Mouse (Mus musculus) gastrocnemius, postnatal 25 days (tissue): Measurements from ENCODE around the gene Galnt15. TPM values are rescaled to one million over a fixed set of nuclear protein-coding genes. Genes with fewer than 3 reads are reported as not detected.

Experiments used
- DNase-seq: peaks from one replicate; pipeline ENCODE4 v3.0.0; 2022
- total RNA-seq, 2 experiments: library from RNA; stranded (reverse); gene quantifications; 1 replicate in 1 of 2; 2 replicates in 1 of 2; pipeline ENCODE4 v1.2.3; 2021

The Galnt15 gene
- total RNA-seq, 2 experiments from 2014 or later, result 3.2 to 6.9 TPM

- DNase-seq, result peak; percentile 33
These were observed 3.7 kb downstream of the Galnt15 start for GRCm38 (mm10) chr14:32032522-32032921.

- DNase-seq, result no peak
These were observed 7.7 kb downstream of the Galnt15 start for GRCm38 (mm10) chr14:32036482-32036881.

- DNase-seq, result no peak
These were observed 9.0 kb downstream of the Galnt15 start for GRCm38 (mm10) chr14:32037661-32038252.

GRCm38 (mm10) chr14:32042108-32042507, 13.3 kb downstream of the Galnt15 start:
- no peak for DNase-seq

GRCm38 (mm10) chr14:32046357-32046756, 17.6 kb downstream of the Galnt15 start:
- no peak for DNase-seq

- DNase-seq, result no peak
These were observed 21.4 kb downstream of the Galnt15 start for GRCm38 (mm10) chr14:32050171-32050570.

GRCm38 (mm10) chr14:32053895-32054294, 25.1 kb downstream of the Galnt15 start:
- DNase-seq, result no peak

GRCm38 (mm10) chr14:32054788-32055187, 26.0 kb downstream of the Galnt15 start:
- DNase-seq, result no peak

- no peak for DNase-seq
These were observed 27.0 kb downstream of the Galnt15 start for GRCm38 (mm10) chr14:32055781-32056180.

GRCm38 (mm10) chr14:32056675-32057074, 27.9 kb downstream of the Galnt15 start:
- no peak for DNase-seq

GRCm38 (mm10) chr14:32057664-32058063, 28.9 kb downstream of the Galnt15 start:
- no peak for DNase-seq

- no peak for DNase-seq
These were observed 32.6 kb downstream of the Galnt15 start for GRCm38 (mm10) chr14:32061398-32061797.

GRCm38 (mm10) chr14:32072807-32073206, 44.0 kb downstream of the Galnt15 start:
- no peak for DNase-seq

GRCm38 (mm10) chr14:32073211-32073685, 44.5 kb downstream of the Galnt15 start:
- DNase-seq, result peak; percentile 48

- peak; percentile 50 for DNase-seq
These were observed 45.1 kb downstream of the Galnt15 start for GRCm38 (mm10) chr14:32073901-32074300.

- peak; percentile 42 for DNase-seq
These were observed 48.2 kb downstream of the Galnt15 start for GRCm38 (mm10) chr14:32076896-32077575.

- no peak for DNase-seq
These were observed 52.2 kb downstream of the Galnt15 start for GRCm38 (mm10) chr14:32081026-32081425.

GRCm38 (mm10) chr14:32082891-32083290, 54.1 kb downstream of the Galnt15 start:
- no peak for DNase-seq

- DNase-seq, result no peak
These were observed 54.7 kb downstream of the Galnt15 start for GRCm38 (mm10) chr14:32083466-32083865.

GRCm38 (mm10) chr14:32084761-32085485, 56.1 kb downstream of the Galnt15 start, which contains the start of gene Oxnad1:
Oxnad1 (plus strand) TSS chr14:32085374.
- no peak for DNase-seq

- DNase-seq, result peak; percentile 97
These were observed 56.9 kb downstream of the Galnt15 start, which contains the start of gene Dph3 for GRCm38 (mm10) chr14:32085486-32086201. Dph3 (minus strand) TSS chr14:32085729.

GRCm38 (mm10) chr14:32086226-32086625, 57.4 kb downstream of the Galnt15 start:
- no peak for DNase-seq
